Mouse (Mus musculus): ENCODE data around the gene Gm21885.

Gene Gm21885

DNA sequence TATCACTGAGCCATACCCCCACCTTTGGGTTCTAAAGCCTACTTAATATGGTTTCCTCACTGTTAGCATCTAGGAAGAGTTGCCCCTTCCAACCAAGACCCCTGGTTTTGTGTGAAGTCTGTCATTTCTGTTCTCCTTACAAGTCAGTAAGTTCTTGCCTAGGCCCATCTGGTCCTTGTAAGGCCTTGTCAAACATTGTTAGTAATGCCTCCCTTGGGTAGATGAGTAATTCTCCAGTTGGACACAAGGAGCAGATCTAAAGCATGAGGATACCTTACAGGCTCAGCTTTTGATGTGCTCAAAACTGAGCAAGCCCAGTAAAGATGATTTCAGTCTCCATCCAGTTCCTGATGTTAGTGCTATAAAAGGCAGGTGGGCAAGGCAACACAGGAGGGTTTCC is 12.9 kb upstream of the Gm21885 start:
- no peak for DNase-seq (ENCODE audit: extremely low spot score)

DNA sequence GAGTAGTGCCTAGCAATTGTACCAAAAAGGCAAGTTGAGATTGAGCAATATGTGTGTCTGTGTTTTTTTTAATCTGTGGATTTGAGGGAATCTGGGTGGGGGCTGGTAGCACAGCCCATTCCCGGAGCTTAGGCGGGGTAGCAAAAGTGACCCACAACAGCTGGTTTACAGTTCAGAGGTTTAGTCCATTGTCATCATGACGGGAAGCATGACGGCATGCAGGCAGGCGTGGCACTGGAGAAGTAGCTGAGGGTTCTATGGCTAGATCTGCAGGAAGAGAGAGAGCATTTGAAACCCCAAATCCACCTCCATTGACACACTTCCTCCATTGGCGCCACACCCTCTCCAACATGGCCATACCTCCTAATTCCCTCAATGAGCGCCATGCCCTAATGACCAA is 11.8 kb upstream of the Gm21885 start:
- DNase-seq (ENCODE audit: extremely low spot score) = no peak

GRCm38 (mm10) chr11:94271015-94271414 is 10.7 kb upstream of the Gm21885 start:
- no peak for DNase-seq (ENCODE audit: extremely low spot score)

DNA sequence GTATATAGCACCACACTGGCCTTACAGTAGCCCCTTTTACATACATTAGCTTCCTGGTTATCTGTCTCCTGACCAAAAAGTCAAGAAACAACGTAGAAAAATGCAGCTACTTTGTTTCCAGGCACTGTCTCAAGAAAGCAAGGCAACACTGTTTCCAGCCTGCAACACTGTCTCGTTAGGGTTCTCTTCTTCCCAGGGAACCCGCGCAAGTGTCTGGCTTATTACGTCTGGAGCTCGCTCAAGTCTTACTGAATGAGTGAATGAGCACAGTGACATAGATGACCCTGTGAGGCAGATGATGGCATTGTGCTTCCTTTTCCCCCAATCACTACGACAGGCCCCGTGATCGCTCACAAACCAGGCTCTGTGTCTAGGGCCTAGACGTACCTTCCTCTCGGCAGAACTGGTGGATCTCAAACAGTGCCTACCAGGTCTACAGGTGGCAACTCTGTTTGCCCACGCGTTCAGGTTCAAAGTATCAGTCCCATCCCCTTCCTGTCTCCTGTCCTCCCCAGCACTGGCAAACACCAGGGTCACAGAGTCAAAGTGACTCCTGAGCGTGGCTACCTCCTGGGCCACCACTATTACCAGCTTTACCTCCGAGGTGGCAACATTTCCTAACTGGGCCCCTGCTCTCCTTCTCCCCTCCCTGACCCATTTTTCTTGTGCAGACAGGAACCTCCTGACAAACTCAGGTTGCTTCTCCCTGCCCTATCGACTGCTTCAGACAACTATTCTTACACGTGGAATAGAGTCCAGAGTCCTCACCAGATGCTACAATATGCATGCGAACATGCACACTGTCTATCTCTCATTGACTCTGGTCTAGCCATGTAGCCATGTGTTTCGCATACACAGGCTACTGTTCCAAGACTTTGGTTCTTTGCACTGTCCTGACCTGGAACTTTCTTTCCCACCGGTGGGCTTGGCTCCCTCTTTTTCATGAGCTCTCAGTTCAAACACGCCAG is 8.4 kb upstream of the Gm21885 start:
- no peak for DNase-seq (ENCODE audit: extremely low spot score)

DNA sequence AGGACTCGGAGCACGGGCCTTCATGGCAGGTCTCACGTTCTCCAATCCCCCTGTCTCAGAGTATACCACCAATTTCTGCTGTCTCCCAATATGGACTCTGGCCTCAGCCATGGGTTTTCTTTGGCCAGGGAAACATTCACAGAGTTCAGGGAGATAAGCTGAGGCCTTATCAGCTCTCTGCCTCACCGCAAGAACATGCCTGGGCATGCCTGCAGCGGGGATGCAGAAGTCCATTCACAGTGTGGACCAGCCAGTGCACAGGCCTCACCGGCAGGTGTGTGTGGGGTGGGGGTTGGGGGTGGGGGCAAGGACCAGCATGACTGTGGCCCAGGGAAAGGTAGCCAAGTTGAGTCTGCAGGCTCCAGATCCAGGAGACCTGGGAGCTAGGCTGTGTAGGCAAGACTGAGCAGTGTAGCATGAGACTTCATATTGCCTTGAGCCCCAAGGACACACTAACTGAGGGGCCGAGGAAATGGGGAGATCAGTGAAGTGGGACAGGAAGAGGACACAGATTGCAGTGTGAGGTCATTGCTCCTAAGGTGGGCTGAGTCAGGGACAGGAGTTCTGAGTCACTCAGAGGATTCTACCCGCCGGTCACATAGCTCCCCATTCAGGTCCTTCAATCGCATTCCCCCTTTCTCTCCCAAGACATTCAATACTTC is 7.3 kb upstream of the Gm21885 start:
- no peak for DNase-seq (ENCODE audit: extremely low spot score)

- no peak for DNase-seq (ENCODE audit: extremely low spot score)
Observed at GRCm38 (mm10) chr11:94275226-94275625, 6.4 kb upstream of the Gm21885 start.

GRCm38 (mm10) chr11:94275686-94276085 is 6.0 kb upstream of the Gm21885 start:
- DNase-seq (ENCODE audit: extremely low spot score) = no peak

GRCm38 (mm10) chr11:94276869-94277337 is 4.8 kb upstream of the Gm21885 start:
- peak; percentile 84 for DNase-seq (ENCODE audit: extremely low spot score)

DNA sequence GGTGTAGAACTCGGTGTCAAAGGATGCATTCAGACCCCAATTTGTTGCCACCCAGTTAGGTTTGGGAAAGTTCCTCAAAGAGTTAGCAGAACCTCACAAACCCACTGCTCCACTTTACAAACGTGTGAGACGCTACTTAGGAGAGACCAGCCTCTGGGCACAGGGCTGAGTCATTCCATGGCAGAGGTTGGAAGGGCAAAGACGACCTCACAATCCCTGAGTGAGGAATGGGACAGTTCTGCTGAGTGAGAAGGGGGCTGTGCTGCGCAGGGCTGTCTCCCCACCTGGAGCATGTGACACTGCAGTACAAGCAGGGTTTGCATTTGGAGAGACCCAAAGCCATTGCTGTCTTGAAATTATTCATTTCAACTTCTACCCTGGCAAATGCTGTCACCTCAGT is 618 bp downstream of the Gm21885 start:
- DNase-seq (ENCODE audit: extremely low spot score) = no peak

- no peak for DNase-seq (ENCODE audit: extremely low spot score)
Observed at GRCm38 (mm10) chr11:94283536-94284099, 1.9 kb downstream of the Gm21885 start.

GRCm38 (mm10) chr11:94285886-94286574 is 4.4 kb downstream of the Gm21885 start:
- no peak for DNase-seq (ENCODE audit: extremely low spot score)

- no peak for DNase-seq (ENCODE audit: extremely low spot score)
Observed at GRCm38 (mm10) chr11:94287105-94287504, 5.4 kb downstream of the Gm21885 start.

DNA sequence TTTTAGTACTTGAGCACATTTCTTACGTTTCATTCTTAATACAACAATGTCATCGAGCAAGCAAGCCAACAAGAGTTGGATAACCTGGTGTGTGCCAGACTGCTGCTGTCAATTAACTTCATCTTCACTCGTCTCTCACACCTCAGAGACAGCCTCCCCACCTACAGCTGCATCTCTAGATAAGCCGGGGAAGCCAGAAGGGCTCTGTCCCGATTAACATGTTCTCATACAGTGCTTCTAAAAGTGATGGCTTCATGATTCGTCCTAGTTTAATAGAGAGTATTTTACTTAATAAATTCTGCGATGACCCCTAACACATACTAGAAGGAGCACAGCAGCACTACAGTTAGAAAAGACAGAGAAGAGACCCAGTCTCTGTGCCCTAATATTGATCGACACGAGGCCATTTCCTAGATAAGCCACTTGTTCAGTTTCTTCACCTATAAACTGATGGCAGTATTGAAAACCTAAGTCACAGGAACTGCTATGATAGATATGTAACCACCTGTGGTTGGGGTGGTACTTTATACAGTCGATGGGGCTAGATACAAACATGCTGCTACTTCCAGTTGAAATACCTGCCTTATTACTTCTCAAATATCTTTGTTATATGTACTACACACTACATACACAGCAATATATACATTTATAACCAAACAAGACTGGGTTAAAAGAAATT is 8.5 kb downstream of the Gm21885 start:
- DNase-seq (ENCODE audit: extremely low spot score) = no peak

DNA sequence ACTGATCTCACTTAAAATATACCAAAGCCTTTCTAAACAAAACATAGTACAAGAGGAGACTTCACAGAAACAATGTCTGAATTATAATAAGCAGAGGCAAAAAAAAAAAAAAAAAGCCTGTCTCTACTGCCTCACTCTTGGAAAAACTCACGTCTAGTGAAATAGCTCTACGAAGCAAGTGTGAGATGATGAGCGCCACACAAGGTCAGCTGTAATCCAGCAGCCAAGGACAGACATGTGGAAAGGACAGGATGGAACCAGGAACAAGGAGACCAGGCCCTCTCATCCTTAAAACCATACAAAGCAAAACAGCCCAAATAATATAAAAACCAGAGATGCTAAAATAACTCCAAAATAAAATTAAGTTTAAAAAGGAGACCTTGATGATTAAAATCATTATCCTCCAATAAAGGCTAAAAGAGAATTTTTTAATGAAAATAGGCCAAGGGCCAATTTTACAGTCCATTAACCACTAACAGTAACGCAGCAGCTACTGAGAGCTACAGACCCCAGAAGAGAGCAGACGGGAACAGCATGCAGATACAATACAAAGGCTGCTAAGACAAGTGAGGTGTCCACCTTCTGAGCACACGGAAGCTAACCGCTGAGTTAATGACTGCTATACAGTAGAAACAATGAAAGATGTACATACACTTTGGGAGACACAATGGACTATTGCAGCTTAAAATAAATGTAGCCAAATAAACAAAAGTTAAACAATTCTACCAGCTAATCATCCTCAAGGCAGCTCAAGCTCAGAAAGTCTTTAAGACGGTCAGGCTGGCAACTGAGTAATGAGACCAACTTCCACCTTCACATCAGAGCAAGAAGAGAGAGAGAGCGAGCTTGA is 13.5 kb downstream of the Gm21885 start:
- no peak for DNase-seq (ENCODE audit: extremely low spot score)

DNA sequence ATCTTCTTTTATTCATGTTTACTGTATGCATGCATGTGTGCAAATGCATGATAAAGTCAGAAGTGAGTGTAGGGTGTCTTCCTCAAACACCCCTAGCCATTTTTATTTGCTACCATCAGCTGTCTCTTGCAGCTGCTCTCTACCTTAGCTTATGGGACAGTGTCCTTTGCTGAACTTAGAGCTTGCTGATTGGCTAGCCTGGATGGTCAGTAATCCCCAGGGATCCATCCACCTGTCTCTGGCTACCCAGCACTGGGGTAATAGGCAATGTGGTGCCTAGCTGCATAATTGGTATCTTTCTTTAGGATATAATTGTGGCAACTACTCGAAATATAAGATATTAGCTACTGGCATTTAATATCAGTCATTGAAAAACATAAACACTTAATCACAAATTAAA is 31.1 kb downstream of the Gm21885 start:
- no peak for DNase-seq (ENCODE audit: extremely low spot score)

DNA sequence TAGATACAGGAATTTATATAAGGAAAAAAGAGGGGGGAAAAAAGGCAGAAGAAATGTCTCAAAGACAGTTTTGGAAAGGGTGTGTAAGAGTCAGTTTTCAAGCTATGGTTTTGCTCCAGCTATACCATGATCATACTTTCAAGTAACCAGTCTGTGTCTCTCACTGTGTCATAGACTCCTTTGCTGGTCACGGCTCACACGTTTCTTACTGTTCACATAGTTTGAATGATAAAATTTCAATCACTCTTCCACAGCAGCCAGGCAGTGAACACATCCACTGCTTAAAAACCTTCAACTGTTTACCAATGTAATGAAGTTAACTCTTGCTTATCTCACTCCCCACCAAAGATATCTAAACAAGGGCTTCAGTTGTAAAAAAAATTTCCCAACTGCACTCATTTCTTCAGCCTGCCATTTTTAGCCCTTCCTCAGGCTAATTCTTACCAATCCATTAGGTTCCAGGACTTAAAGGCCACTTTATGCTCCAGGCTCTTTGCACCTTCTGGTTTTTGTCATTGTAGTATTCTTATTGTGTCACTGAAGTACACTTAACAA is 32.5 kb downstream of the Gm21885 start:
- DNase-seq (ENCODE audit: extremely low spot score) = no peak

GRCm38 (mm10) chr11:94315308-94315707 is 33.6 kb downstream of the Gm21885 start:
- no peak for DNase-seq (ENCODE audit: extremely low spot score)

- no peak for DNase-seq (ENCODE audit: extremely low spot score)
Observed at GRCm38 (mm10) chr11:94316528-94316927, 34.9 kb downstream of the Gm21885 start.

DNA sequence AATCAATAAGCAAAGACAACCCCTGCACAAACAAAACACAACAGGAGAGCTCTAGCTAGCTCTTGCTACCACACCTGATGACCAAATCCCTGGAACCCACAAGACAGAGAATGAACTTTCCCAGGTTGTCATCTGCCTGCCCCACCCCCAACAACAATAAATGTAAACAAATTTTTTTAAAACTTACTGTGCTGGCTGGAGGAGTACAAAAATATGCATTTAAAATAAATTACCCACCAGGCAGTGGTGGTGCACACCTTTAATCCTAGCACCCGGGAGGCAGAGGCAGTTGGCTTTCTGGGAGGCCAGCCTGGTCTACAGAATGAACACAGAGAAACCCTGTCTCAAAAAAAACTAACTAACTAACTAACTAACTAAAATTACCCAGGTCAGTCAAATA is 35.3 kb downstream of the Gm21885 start:
- no peak for DNase-seq (ENCODE audit: extremely low spot score)

GRCm38 (mm10) chr11:94317515-94317914 is 35.8 kb downstream of the Gm21885 start:
- no peak for DNase-seq (ENCODE audit: extremely low spot score)
